Mouse (Mus musculus) heart, embryonic 11.5 days (tissue): Measurements from ENCODE around the gene Ddx51. TPM values are rescaled to one million over a fixed set of nuclear protein-coding genes. Genes with fewer than 3 reads are reported as not detected.

ENCODE experiments used
- ATAC-seq: fragments of 200-750 bp; cut with Nextera tagmentation; replicated peaks from 2 replicates; pipeline ENCODE4 v1.8.0; 2017; ENCODE audit warnings: moderate library complexity; ENCODE audit not compliant: insufficient number of reproducible peaks, low FRiP score, low TSS enrichment
- H3K27ac ChIP-seq: fragments of 300-500 bp; sonication (generic); 2 replicates; pipeline ENCODE4 v1.5.1; 2014; ENCODE audit warnings: mild to moderate bottlenecking, low read depth, low read length
- H3K27me3 ChIP-seq: fragments of 300-500 bp; sonication (generic); 2 replicates; pipeline ENCODE4 v1.6.1; 2014; ENCODE audit warnings: mild to moderate bottlenecking, low read length, mixed read lengths; ENCODE audit not compliant: control insufficient read depth, insufficient read depth
- H3K36me3 ChIP-seq: fragments of 300-500 bp; sonication (generic); 2 replicates; pipeline ENCODE4 v1.6.1; 2014; ENCODE audit warnings: mild to moderate bottlenecking, low read length, moderate library complexity, mixed read lengths; ENCODE audit not compliant: control insufficient read depth, insufficient read depth
- H3K4me1 ChIP-seq: fragments of 300-500 bp; sonication (generic); 2 replicates; pipeline ENCODE4 v1.6.1; 2014; ENCODE audit warnings: low read length; ENCODE audit not compliant: control insufficient read depth, insufficient read depth
- H3K4me2 ChIP-seq: fragments of 300-500 bp; sonication (generic); 2 replicates; pipeline ENCODE4 v1.6.1; 2014; ENCODE audit warnings: mild to moderate bottlenecking, moderate library complexity
- H3K4me3 ChIP-seq: fragments of 300-500 bp; sonication (generic); 2 replicates; pipeline ENCODE4 v1.5.1; 2014; ENCODE audit warnings: low read depth, low read length
- H3K9ac ChIP-seq: fragments of 300-500 bp; sonication (generic); 2 replicates; pipeline ENCODE4 v1.6.1; 2014; ENCODE audit warnings: mild to moderate bottlenecking, low read depth, low read length, moderate library complexity
- H3K9me3 ChIP-seq: fragments of 300-500 bp; sonication (generic); replicated peaks from 2 replicates; pipeline ENCODE4 v1.6.1; 2016; ENCODE audit warnings: low read length; ENCODE audit not compliant: control insufficient read depth
- WGBS: fragments of 180-500 bp; shearing (Covaris S2); extraction: QIAGEN DNeasy Blood & Tissue Kit; methylation state at CpG from one replicate; pipeline ENCODE4 v1.1.7; 2014; ENCODE audit not compliant: insufficient replicate concordance; 5-methylcytosine and 5-hydroxymethylcytosine counted together
- polyA plus RNA-seq: library from polyadenylated mRNA; unstranded; fragments of >200 nt; fragmentation: Nextera tagmentation; extraction: Ambion mirVana; gene quantifications from 2 replicates; pipeline ENCODE4 v1.2.1, GENCODE M21; 2014

Gene Ddx51
- polyA plus RNA-seq: 18.0 and 22.0 TPM in 2 replicates

DNA sequence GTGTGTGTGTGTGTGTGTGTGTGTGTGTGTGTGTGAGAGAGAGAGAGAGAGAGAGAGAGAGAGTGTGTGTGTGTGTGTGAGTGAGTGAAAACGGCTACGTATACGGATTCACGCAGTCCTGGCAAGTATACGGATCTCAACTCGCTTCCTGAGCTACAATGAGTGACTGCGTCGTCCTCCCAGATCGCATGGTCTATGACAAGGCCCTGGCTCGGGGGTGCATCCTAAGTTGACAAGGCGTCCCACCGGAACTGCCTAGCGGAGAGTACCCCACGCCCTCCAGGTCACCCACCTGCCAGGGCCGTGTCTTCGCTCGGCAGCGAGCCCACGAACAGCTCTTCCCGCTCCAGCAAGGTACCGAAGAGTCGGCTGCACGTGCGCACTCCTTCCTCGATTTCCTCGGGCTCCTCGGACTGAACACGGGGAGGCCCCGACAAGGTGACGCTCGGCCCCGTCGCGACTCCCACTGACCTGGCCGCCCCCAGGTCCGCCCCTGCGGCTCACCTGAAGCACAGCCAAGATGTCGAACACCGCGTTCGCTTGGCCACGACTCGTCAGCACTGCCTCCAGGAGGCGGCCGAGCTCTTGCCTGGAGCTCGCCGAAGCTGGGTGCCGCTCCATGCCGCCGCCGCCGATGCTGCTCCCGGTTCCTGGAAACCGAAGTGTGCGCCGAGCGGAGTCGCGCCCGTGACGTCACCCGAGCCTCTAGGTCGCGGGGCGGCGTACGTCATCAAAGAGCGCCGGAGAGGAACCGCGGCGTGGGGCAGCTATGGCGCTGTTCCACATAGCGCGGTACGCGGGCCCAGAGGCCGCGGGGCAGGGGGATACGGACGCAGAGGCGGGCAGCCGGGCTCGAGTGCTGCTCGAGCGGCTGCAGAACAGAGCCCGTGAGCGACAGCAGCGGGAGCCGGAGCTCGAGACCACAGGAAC, at the start of gene Ddx51, which contains the start of gene Noc4l:
TSS of gene Ddx51 (plus strand) at position 733 of the 930 bp plus-strand sequence.
TSS of gene Noc4l (minus strand) at position 699 of the 930 bp plus-strand sequence.
- no peaks in the 10 kb centered on the region for H3K27me3 ChIP-seq
- no peak within 1 kb of the TSS for H3K27ac ChIP-seq

GRCm38 (mm10) chr5:110604311-110604710, 48.9 kb upstream of the Ddx51 start:
- Histone ChIP-seq H3K27ac (no peak overlapping the region), H3K9ac (no peak overlapping the region)
- ATAC-seq: no peak

More for the DNA sequence above, at the start of gene Ddx51, which contains the start of gene Noc4l:
- Histone ChIP-seq H3K4me2 (peak within 1 kb of the TSS; percentile 94), H3K4me3 (peak within 1 kb of the TSS; percentile 98), H3K4me1 (peaks cover 9% of the 10 kb centered on the region), H3K9me3 (no peaks in the 10 kb centered on the region), H3K36me3 (peaks cover 38% of the 10 kb centered on the region), H3K9ac (peak within 1 kb of the TSS; percentile 96)
- 1% methylated on average over 91 of the region's 91 CpGs for WGBS
- ATAC-seq: peak; percentile 75

DNA sequence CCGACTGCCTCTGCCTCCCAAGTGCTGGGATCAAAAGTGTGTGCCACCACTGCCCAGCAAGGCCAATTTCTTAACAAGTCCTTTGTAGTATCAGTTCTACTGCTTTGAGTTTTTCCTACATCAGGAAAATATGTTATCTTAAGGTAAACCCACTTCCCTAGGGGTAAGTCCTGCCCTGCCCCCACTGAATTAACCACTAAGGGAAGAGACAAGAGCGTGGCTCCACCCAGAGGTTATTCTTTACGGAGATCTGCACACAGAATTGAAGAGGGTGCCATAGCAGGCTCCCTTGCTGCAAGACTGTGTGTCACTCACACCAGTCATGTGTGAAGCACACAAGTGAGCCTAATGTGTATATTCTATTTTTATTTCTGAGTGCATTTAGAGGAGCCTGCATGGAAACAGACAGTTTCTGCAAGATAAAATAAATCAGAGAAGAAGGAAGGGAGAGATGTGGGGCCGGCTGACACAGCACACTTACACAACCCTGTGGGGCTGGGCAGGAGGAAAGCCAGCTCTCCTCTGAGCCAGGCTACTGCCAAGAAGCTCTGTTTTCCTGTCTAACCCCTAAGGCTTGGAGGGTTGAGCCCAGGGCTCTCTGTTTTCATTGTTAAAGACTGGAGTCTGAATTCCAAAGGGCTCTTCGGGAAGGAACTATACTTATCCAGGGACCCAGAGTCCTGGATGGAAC, 47.6 kb upstream of the Ddx51 start:
- no peak overlapping the region for H3K4me3 ChIP-seq
- no peak overlapping the region for H3K27ac ChIP-seq
- H3K9me3 ChIP-seq: no peaks in the 10 kb centered on the region
- H3K9ac ChIP-seq: no peak overlapping the region
- no peaks in the 10 kb centered on the region for H3K36me3 ChIP-seq
- ATAC-seq: no peak
- no peak overlapping the region for H3K4me2 ChIP-seq
- 52% methylated on average over 5 of the region's 5 CpGs for WGBS
- peaks cover 8% of the 10 kb centered on the region; the same call in 1 of the 2 replicates for H3K27me3 ChIP-seq
- H3K4me1 ChIP-seq: no peaks in the 10 kb centered on the region

More at GRCm38 (mm10) chr5:110604311-110604710, 48.9 kb upstream of the Ddx51 start:
- Histone ChIP-seq H3K4me2 (no peak overlapping the region), H3K9me3 (no peaks in the 10 kb centered on the region), H3K27me3 (peaks cover 6% of the 10 kb centered on the region; the same call in 1 of the 2 replicates), H3K36me3 (no peaks in the 10 kb centered on the region), H3K4me3 (no peak overlapping the region), H3K4me1 (no peaks in the 10 kb centered on the region)
- 79% methylated on average over 2 of the region's 2 CpGs for WGBS

DNA sequence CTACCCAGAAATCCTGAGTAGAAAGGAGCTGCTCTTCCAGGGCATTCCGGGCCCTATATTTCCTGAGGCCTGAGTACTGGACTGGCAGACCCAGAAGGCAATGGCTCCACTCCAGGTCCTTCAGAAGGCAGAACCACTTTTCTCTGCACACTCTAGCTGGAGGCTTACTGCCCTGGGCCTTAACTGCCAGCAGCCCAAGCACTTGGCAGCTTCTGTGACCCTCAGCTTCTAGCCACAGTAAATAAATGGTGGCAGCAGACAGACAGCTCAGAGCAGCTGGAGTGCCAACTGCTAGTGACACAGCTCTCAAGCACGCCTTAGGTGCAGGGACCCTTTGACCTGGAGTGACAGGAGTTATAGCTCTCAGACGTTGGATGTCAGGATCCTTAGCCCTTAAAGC, 45.5 kb upstream of the Ddx51 start:
- ATAC-seq: no peak
- WGBS: 59% methylated on average over 3 of the region's 3 CpGs
- Histone ChIP-seq H3K27ac (no peak overlapping the region), H3K27me3 (peaks cover 8% of the 10 kb centered on the region; the same call in 1 of the 2 replicates), H3K4me1 (no peaks in the 10 kb centered on the region), H3K36me3 (no peaks in the 10 kb centered on the region), H3K9me3 (no peaks in the 10 kb centered on the region), H3K4me2 (no peak overlapping the region), H3K9ac (no peak overlapping the region), H3K4me3 (no peak overlapping the region)

DNA sequence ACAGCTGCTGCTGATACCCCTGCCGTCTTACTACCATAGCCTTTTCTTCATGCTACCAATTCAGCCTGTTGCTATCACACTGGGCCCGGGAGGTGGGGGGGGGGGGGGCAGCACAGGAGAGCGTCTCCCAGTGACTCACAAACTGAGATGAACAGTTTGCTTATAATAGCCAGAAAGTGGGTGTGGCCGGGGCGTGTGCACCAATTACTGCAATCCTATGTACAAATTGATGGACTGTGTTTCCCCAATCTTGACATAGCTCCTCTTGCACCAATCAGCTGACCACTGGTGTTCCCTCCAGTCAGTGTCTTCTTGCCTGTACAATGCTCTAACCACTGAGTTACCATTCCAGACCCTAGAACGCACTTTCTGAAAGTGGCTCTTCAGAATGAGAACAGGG, 44.9 kb upstream of the Ddx51 start:
- Histone ChIP-seq H3K4me3 (no peak overlapping the region), H3K36me3 (no peaks in the 10 kb centered on the region), H3K4me1 (no peaks in the 10 kb centered on the region), H3K27me3 (peaks cover 8% of the 10 kb centered on the region; the same call in 1 of the 2 replicates), H3K9me3 (no peaks in the 10 kb centered on the region), H3K4me2 (no peak overlapping the region), H3K27ac (no peak overlapping the region), H3K9ac (no peak overlapping the region)
- 76% methylated on average over 6 of the region's 6 CpGs for WGBS
- ATAC-seq: no peak

GRCm38 (mm10) chr5:110608941-110609340, 44.3 kb upstream of the Ddx51 start:
- ATAC-seq: no peak
- WGBS: 63% methylated on average over 8 of the region's 8 CpGs
- no peak overlapping the region for H3K4me2 ChIP-seq
- H3K36me3 ChIP-seq: no peaks in the 10 kb centered on the region
- no peaks in the 10 kb centered on the region for H3K9me3 ChIP-seq
- no peak overlapping the region for H3K27ac ChIP-seq
- H3K9ac ChIP-seq: no peak overlapping the region
- H3K4me3 ChIP-seq: no peak overlapping the region
- peaks cover 8% of the 10 kb centered on the region; the same call in 1 of the 2 replicates for H3K27me3 ChIP-seq
- H3K4me1 ChIP-seq: no peaks in the 10 kb centered on the region

DNA sequence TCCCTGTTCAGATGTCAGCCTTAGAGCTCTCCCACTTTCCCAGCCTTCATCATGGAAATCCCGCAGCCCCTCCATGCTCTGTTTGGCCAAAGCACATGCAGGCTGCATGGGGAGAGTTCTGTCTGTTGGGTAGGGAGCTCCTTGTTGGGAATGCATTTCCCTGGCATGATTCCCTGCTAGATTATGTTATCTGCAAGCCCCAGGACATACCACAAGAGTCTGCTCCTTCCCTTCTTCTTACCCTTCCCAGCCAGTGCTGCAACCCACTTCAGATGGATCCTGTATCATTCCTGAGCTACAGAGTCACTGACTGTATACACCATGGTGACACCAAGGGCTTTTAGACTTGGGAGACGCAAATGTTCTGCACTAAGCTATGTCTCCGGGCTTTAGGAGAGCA, 43.8 kb upstream of the Ddx51 start:
- WGBS: 77% methylated on average over 3 of the region's 3 CpGs
- Histone ChIP-seq H3K27ac (no peak overlapping the region), H3K4me1 (no peaks in the 10 kb centered on the region), H3K9ac (no peak overlapping the region), H3K36me3 (no peaks in the 10 kb centered on the region), H3K4me2 (no peak overlapping the region), H3K4me3 (no peak overlapping the region), H3K27me3 (peaks cover 8% of the 10 kb centered on the region; the same call in 1 of the 2 replicates), H3K9me3 (no peaks in the 10 kb centered on the region)
- no peak for ATAC-seq

DNA sequence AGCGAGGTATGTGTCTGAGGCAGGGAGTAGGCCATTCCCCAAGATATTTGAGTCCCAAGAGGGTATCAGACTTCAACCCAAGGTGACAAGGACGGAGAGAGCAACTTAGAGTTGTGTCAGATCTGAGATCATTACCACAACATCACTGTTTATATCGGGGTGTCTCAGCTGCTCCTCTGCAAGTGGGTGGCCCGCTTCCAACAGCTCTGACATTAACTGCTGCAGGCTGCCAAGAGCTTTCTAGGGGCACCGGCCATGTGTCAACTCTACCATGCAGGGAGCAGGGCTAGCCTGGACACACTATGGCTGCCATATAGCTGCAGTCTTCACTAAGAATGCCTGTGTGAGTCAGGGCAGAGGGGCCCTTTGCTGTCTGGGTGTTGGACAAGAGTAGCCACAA, 43.4 kb upstream of the Ddx51 start:
- Histone ChIP-seq H3K27ac (no peak overlapping the region), H3K4me2 (no peak overlapping the region), H3K9ac (no peak overlapping the region), H3K27me3 (peaks cover 8% of the 10 kb centered on the region; the same call in 1 of the 2 replicates), H3K36me3 (no peaks in the 10 kb centered on the region), H3K4me3 (no peak overlapping the region), H3K9me3 (no peaks in the 10 kb centered on the region), H3K4me1 (no peaks in the 10 kb centered on the region)
- no peak for ATAC-seq
- WGBS: 78% methylated on average over 5 of the region's 5 CpGs
